Mouse (Mus musculus): ENCODE data around the gene Cfap97. TPM values are rescaled to one million over a fixed set of nuclear protein-coding genes. Genes with fewer than 3 reads are reported as not detected.
"Not testable (repeated sequence)": the region's sequence is repeated elsewhere in the genome, so short reads cannot be mapped to it uniquely, and the experiment has no call there.

Gene Cfap97
- total RNA-seq, 2 experiments from 2014 or later, result 13.6 to 14.9 TPM

DNA sequence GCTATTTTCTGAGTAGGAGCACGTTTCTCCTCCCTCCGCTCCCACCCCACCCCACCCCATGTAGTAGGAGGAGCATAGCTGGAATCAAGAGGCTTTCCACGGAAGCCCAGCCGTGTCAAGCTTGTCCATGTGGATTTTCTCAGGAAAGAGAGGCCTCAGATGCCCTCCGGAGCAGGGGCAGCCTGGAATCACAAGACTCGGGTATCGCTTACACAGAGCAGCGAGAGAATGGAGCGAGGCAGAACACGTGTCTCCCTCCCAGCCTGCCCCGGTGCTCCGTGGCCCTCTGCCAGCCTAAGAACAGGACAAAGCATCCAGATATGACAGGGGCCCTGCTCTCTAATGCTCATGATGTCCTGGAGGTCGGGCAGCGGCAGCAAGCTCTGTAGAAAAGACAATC, 65.3 kb downstream of the Cfap97 start:
- peak; percentile 80 for DNase-seq (ENCODE audit: low spot score)

- peak; percentile 60 for DNase-seq (ENCODE audit: low spot score)
Measured at GRCm38 (mm10) chr8:46220566-46220965, 69.0 kb downstream of the Cfap97 start.

GRCm38 (mm10) chr8:46225501-46225900, 73.9 kb downstream of the Cfap97 start:
- no peak for DNase-seq (ENCODE audit: low spot score)

GRCm38 (mm10) chr8:46226622-46227021, 75.1 kb downstream of the Cfap97 start:
- no peak for DNase-seq (ENCODE audit: low spot score)

DNA sequence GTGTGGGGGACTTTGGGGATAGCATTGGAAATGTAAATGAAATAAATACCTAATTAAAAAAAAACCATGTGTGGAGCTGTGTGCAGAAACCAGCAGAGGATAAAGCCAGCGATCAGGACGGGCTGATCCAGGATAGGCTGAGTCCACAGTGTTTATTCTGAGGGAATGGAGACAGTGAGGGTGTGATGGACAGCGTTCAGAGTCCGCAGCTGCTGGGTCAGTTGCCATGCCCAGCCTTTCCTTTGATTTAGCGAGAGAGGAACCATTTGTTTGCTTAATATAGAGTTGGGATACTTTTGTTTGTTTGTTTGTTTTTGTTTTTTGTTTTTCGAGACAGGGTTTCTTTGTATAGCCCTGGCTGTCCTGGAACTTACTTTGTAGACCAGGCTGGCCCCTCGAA, 80.4 kb downstream of the Cfap97 start:
- DNase-seq (ENCODE audit: low spot score), result not testable (repeated sequence)

GRCm38 (mm10) chr8:46232798-46233197, 81.2 kb downstream of the Cfap97 start:
- DNase-seq (ENCODE audit: low spot score), result no peak

- DNase-seq (ENCODE audit: low spot score), result no peak
Measured at GRCm38 (mm10) chr8:46234736-46235135, 83.2 kb downstream of the Cfap97 start.

GRCm38 (mm10) chr8:46236441-46237223, 85.1 kb downstream of the Cfap97 start:
- peak; percentile 66 for DNase-seq (ENCODE audit: low spot score)

- DNase-seq (ENCODE audit: low spot score), result peak; percentile 77
Measured at GRCm38 (mm10) chr8:46241568-46242374, 90.2 kb downstream of the Cfap97 start.

- no peak for DNase-seq (ENCODE audit: low spot score)
Measured at GRCm38 (mm10) chr8:46242946-46243345, 91.4 kb downstream of the Cfap97 start.

Small RNA genes within 50 kb of the gene (microRNA-seq; reads per million reads assigned to microRNA genes)
- not detected for gene Gm23812

Other genes with a start within 250 kb of the Cfap97 start
- gene Ccdc110, start 217.2 kb upstream of the Cfap97 start, total RNA-seq (2021), result under 1 TPM; 0.09 to 0.14 TPM
- under 1 TPM; 0.25 to 0.28 TPM for gene 1700029J07Rik, start 176.5 kb upstream of the Cfap97 start, total RNA-seq (2021)
- 10 to 100 TPM; 37.7 to 38.1 TPM for gene Ufsp2, start 176.2 kb upstream of the Cfap97 start, total RNA-seq (2021)
- 1 to 10 TPM; 1.7 to 3.0 TPM for gene Lrp2bp, start 152.5 kb upstream of the Cfap97 start, total RNA-seq (2021)
- 1 to 10 TPM; 2.3 to 2.9 TPM for gene Ankrd37, start 146.1 kb upstream of the Cfap97 start, total RNA-seq (2021)
- 1 to 10 TPM; 5.8 to 7.4 TPM for gene Snx25, start 388 bp downstream of the Cfap97 start, total RNA-seq (2021)
- 1,000 to 10,000 TPM; 2,853 to 2,971 TPM for gene Slc25a4, start 59.5 kb downstream of the Cfap97 start, total RNA-seq (2021)
- gene Helt, start 142.9 kb downstream of the Cfap97 start, total RNA-seq (2021), result 1 to 10 TPM; 1.1 to 1.4 TPM